Mouse (Mus musculus): ENCODE data around the gene Olfr1089.

DNA sequence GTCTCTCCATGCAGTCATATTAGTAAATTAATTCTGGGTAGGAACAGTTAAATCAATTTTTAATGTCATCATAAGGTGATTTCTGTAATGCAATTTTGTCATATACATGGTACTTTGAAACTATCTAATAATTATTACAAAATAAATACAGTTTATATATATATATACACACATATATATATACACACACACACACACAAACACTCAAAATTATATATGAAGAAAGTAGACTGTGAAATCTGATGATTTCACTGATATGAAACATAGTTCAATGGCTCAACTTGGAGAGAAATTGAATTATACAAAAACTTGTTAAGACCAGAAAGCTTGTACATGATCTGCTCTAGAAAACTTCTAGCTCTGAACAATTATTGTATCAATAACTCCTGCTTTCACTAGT, at the start of gene Olfr1089:
- TF ChIP-seq GATA1 (IDR thresholded peaks at IDR 0.05; ENCODE audit: low read length) (no peak), TAL1 (IDR thresholded peaks at IDR 0.05; ENCODE audit: low read length) (no peak)
